Mouse (Mus musculus) ES-E14 (cell line): ENCODE data around the gene Flt3l.

Source experiments
- CHD2 ChIP-seq: IDR thresholded peaks from 2 replicates; pipeline ENCODE4 v1.6.1; 2014; ENCODE audit warnings: mild to moderate bottlenecking, low read depth, low read length, inconsistent platforms
- MAFK ChIP-seq: IDR thresholded peaks from 2 replicates; pipeline ENCODE4 v1.6.1; 2014; ENCODE audit warnings: mild to moderate bottlenecking, low read depth, low read length, inconsistent platforms; ENCODE audit not compliant: insufficient read depth
- ZC3H11A ChIP-seq: IDR thresholded peaks from 2 replicates; pipeline ENCODE4 v1.6.1; 2012; ENCODE audit warnings: low read depth, mild to moderate bottlenecking, inconsistent platforms, low read length, borderline replicate concordance
- ZNF384 ChIP-seq: IDR thresholded peaks from 2 replicates; pipeline ENCODE4 v1.6.1; 2012; ENCODE audit warnings: low read depth, low read length, inconsistent platforms

DNA sequence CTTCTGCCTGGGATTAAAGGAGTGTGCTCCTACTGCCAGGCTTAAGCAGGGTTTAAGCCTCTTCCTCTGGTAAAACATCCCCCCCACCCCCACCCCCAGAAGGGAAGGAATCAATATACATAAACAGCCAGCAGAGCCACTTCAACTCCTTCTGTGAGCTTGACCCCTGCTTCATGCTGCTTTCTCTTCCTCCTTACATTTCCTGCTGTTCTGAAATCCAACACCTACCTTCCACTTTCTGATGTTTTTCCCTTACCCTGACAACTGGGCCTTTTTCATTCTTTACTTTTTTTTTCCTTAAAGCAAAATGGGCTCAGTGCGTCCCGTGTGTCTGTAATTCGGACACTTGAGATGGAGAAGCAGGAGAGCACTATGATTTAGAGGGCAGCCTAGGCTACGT lies 14.1 kb upstream of the Flt3l start:
- no peak for TF ChIP-seq ZC3H11A
- TF ChIP-seq ZNF384, result no peak
- no peak for TF ChIP-seq CHD2
- no peak for TF ChIP-seq MAFK
